Mouse (Mus musculus) stomach, postnatal 0 days (tissue): ENCODE measurements at regions not wholly inside any gene's neighbourhood (a gene's known extent, or its start where the extent isn't known, plus 50 kb on each side); places are given as distances from the start of the nearest gene placed in this dataset.

Experiments
- ATAC-seq: fragments of 200-750 bp; cut with Nextera tagmentation; 2 replicates; pipeline ENCODE4 v1.8.0; 2017; ENCODE audit not compliant: low FRiP score, low TSS enrichment
- DNase-seq: peaks from one replicate; pipeline ENCODE4 v3.0.0-alpha.2; 2016; ENCODE audit warnings: low spot score
- H3K27ac ChIP-seq: fragments of 300-500 bp; sonication (generic); replicated peaks from 2 replicates; pipeline ENCODE4 v1.5.1; 2014; ENCODE audit warnings: mild to moderate bottlenecking, control low read depth
- H3K27me3 ChIP-seq: fragments of 300-500 bp; sonication (generic); 2 replicates; pipeline ENCODE4 v1.6.1; 2014; ENCODE audit warnings: low read length; ENCODE audit not compliant: control insufficient read depth, insufficient read depth
- H3K36me3 ChIP-seq: fragments of 300-500 bp; sonication (generic); 2 replicates; pipeline ENCODE4 v1.6.1; 2014; ENCODE audit warnings: low read length, mixed read lengths; ENCODE audit not compliant: control insufficient read depth, insufficient read depth
- H3K4me1 ChIP-seq: fragments of 300-500 bp; sonication (generic); replicated peaks from 2 replicates; pipeline ENCODE4 v1.6.1; 2014; ENCODE audit warnings: antibody characterized with exemption; ENCODE audit not compliant: control insufficient read depth, insufficient read depth
- H3K4me2 ChIP-seq: fragments of 300-500 bp; sonication (generic); replicated peaks from 2 replicates; pipeline ENCODE4 v1.6.1; 2014; ENCODE audit warnings: low read depth, mild to moderate bottlenecking, control low read depth, moderate library complexity
- H3K4me3 ChIP-seq: fragments of 300-500 bp; sonication (generic); 2 replicates; pipeline ENCODE4 v1.5.1; 2014; ENCODE audit warnings: low read depth, low read length, control low read depth
- H3K9ac ChIP-seq: fragments of 300-500 bp; sonication (generic); 2 replicates; pipeline ENCODE4 v1.6.1; 2014; ENCODE audit warnings: mild to moderate bottlenecking, low read length, control low read depth, mixed read lengths
- H3K9me3 ChIP-seq: fragments of 300-500 bp; sonication (generic); 2 replicates; pipeline ENCODE4 v1.6.1; 2016; ENCODE audit warnings: low read length; ENCODE audit not compliant: control insufficient read depth
- CTCF ChIP-seq: IDR thresholded peaks from 2 replicates; pipeline ENCODE4 v1.5.1; 2016; ENCODE audit warnings: antibody characterized with exemption, low read depth, mild to moderate bottlenecking, moderate library complexity
- EP300 ChIP-seq: optimal IDR thresholded peaks from 2 replicates; pipeline ENCODE3; 2016; ENCODE audit warnings: antibody characterized with exemption
- WGBS: fragments of 180-500 bp; shearing (Covaris S2); extraction: QIAGEN DNeasy Blood & Tissue Kit; methylation state at CpG from one replicate; pipeline ENCODE4 v1.1.7; 2014; 5-methylcytosine and 5-hydroxymethylcytosine counted together

DNA sequence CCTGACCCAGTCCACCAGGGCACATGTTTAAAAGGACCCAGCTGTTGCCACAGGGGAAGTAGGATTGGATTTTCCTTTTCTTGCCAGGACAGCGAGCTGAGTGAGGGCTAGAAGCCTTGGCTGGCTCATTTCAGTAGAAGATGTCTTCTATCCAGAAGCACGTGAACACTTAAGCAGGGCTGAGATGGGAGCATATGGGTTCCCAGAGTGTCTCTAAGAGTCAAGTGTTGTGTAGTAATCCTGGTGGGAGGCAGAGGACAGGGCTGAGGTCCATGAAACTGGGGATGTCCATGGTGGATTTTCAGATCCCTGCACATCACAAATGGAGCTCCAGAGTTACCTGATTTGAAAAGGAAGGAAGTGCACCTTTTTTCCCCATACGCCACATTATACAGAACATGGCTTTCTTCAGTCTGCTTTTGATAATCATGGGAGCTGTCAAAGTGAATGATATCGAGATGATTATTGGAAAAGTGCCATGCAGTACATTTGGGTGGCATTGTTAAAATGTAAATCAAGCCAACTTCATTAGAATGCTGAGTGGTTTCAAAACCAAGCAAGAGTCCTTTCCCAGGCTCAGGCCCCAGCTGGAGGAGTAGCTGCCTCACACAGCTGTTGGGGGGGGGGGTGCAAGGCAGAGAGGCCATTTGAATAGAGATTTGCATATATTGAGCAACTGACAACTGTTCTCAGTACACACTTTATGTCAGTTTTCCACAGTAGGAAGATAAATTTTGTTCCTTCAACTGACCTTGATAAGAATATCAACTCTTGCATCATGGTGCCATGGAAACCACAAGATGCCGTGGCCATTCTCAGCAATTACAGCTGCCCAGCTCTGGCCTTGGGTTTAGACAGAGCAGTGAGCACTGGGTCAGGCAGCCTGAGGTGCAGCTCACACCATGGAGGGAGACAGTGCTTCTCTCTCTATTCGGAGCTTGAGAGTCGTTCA, 81.7 kb downstream of the Slc35b3 start:
- WGBS: 74% methylated on average over 7 of the region's 7 CpGs
- no peak overlapping the region for H3K9ac ChIP-seq
- no peak overlapping the region for H3K27ac ChIP-seq
- no peaks in the 10 kb centered on the region for H3K27me3 ChIP-seq
- no peak overlapping the region for H3K4me3 ChIP-seq
- H3K4me1 ChIP-seq: no peaks in the 10 kb centered on the region
- H3K36me3 ChIP-seq: no peaks in the 10 kb centered on the region
- TF ChIP-seq CTCF: no peak
- TF ChIP-seq EP300: no peak
- H3K9me3 ChIP-seq: no peaks in the 10 kb centered on the region
- DNase-seq (no peak), ATAC-seq (no peak)
- no peak overlapping the region for H3K4me2 ChIP-seq

DNA sequence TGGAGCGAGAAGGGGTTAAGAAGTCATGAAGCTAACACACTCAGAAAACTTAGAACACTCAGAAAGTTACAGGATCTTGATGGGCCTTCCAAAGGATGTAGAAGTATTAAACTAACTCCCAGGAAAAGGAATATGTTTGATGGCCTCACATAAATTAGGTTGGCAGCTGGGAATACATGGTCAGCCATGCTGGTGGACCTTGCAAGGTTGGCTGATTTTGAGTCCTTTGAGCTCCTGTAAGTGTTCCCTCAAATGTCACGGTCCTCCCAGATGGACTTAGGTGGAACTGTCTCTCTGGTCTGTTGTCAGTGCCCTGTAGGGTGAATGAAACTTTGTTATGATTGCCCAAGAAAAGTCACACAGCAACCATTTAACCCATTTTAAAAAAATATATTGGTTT, 84.8 kb downstream of the Slc35b3 start:
- H3K27ac ChIP-seq: no peak overlapping the region
- H3K9me3 ChIP-seq: no peaks in the 10 kb centered on the region
- no peaks in the 10 kb centered on the region for H3K36me3 ChIP-seq
- DNase-seq (no peak), ATAC-seq (no peak)
- H3K27me3 ChIP-seq: no peaks in the 10 kb centered on the region
- H3K4me2 ChIP-seq: no peak overlapping the region
- no peak overlapping the region for H3K4me3 ChIP-seq
- no peak overlapping the region for H3K9ac ChIP-seq
- TF ChIP-seq CTCF: no peak
- TF ChIP-seq EP300: no peak
- 81% methylated on average over 2 of the region's 2 CpGs for WGBS
- H3K4me1 ChIP-seq: no peaks in the 10 kb centered on the region

GRCm38 (mm10) chr13:38864002-38864401, 96.7 kb downstream of the Slc35b3 start:
- Histone ChIP-seq H3K9ac (no peak overlapping the region), H3K27me3 (no peaks in the 10 kb centered on the region), H3K27ac (no peak overlapping the region), H3K36me3 (no peaks in the 10 kb centered on the region), H3K4me3 (no peak overlapping the region), H3K4me2 (no peak overlapping the region), H3K4me1 (no peaks in the 10 kb centered on the region), H3K9me3 (no peaks in the 10 kb centered on the region)
- TF ChIP-seq CTCF (no peak), EP300 (no peak)
- ATAC-seq: no peak
- no peak for DNase-seq
- 71% methylated on average over 4 of the region's 4 CpGs for WGBS

- WGBS: 49% methylated on average over 3 of the region's 3 CpGs
- Histone ChIP-seq H3K27me3 (no peaks in the 10 kb centered on the region), H3K4me3 (no peak overlapping the region), H3K4me1 (no peaks in the 10 kb centered on the region), H3K9ac (no peak overlapping the region), H3K36me3 (no peaks in the 10 kb centered on the region), H3K4me2 (no peak overlapping the region), H3K9me3 (no peaks in the 10 kb centered on the region), H3K27ac (no peak overlapping the region)
- no peak for ATAC-seq
- TF ChIP-seq EP300: no peak
- peak; percentile 55 for TF ChIP-seq CTCF
- DNase-seq: no peak
Observed at GRCm38 (mm10) chr13:38855742-38856141, 104.9 kb downstream of the Slc35b3 start.

GRCm38 (mm10) chr13:38854986-38855385, 105.7 kb downstream of the Slc35b3 start:
- ATAC-seq: no peak
- TF ChIP-seq EP300 (no peak), CTCF (no peak)
- 78% methylated on average over 2 of the region's 2 CpGs for WGBS

GRCm38 (mm10) chr13:38852868-38853267, 107.8 kb downstream of the Slc35b3 start:
- no peak for TF ChIP-seq CTCF
- no peak for TF ChIP-seq EP300
- Histone ChIP-seq H3K4me1 (no peaks in the 10 kb centered on the region), H3K36me3 (no peaks in the 10 kb centered on the region), H3K4me3 (no peak overlapping the region), H3K4me2 (no peak overlapping the region), H3K27me3 (no peaks in the 10 kb centered on the region), H3K9me3 (no peaks in the 10 kb centered on the region), H3K27ac (no peak overlapping the region), H3K9ac (no peak overlapping the region)
- ATAC-seq (no peak), DNase-seq (no peak)
- 39% methylated on average over 9 of the region's 9 CpGs for WGBS

More at GRCm38 (mm10) chr13:38854986-38855385, 105.7 kb downstream of the Slc35b3 start:
- no peaks in the 10 kb centered on the region for H3K4me1 ChIP-seq
- no peaks in the 10 kb centered on the region for H3K9me3 ChIP-seq
- H3K4me3 ChIP-seq: no peak overlapping the region
- no peak overlapping the region for H3K9ac ChIP-seq
- H3K4me2 ChIP-seq: no peak overlapping the region
- H3K27me3 ChIP-seq: no peaks in the 10 kb centered on the region
- DNase-seq: no peak
- H3K36me3 ChIP-seq: no peaks in the 10 kb centered on the region
- no peak overlapping the region for H3K27ac ChIP-seq
